Mouse (Mus musculus) embryo, embryonic 10 days (tissue): ENCODE results near the gene Erfe.

Experiments used
- DNase-seq: peaks from one replicate; pipeline ENCODE4 v3.0.0-alpha.2; 2015; ENCODE audit warnings: low spot score

Gene Erfe

DNA sequence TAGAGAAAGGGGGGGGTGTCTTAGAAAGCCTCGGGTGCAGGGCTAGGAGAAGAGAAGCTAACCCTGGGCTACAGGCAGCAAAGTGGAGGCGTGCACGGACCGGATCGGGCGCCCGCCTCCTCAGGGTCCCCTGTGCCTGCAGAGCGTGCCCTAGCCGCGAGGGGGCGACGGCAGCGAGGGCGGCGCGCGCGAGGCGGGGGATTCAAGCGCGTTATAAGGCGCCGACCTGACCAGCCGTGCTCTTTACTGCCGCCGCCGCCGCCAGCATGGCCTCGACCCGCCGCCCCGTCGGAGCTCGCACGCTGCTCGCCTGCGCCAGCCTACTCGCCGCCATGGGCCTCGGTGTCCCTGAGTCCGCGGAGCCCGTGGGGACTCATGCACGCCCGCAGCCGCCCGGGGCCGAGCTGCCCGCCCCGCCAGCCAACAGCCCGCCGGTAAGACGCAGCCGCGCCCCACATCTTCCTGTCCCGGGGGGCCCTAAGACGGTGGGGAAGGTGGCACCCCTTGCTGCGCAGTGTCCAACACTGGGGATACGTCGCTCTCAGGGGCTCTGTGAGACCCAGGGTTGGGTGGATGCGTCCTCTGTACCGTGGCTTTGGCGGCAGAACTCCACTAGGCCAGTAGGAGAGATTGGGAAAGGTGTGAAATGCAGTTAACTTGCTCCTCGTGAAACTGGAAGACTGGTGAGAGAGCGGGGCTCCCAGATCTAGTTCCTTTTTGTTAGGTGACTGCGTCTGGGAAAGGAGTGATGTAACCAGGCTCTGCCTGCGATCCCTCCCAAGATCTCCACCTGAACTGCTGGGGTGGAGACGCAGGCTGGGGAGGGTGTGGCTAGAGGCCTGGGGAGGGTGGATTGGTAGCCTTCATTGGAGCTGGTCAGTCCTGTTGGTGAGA lies at the start of gene Erfe:
Gene Erfe (plus strand): TSS at position 216 of the 894 bp plus-strand sequence.
- peak; percentile 89 for DNase-seq

DNA sequence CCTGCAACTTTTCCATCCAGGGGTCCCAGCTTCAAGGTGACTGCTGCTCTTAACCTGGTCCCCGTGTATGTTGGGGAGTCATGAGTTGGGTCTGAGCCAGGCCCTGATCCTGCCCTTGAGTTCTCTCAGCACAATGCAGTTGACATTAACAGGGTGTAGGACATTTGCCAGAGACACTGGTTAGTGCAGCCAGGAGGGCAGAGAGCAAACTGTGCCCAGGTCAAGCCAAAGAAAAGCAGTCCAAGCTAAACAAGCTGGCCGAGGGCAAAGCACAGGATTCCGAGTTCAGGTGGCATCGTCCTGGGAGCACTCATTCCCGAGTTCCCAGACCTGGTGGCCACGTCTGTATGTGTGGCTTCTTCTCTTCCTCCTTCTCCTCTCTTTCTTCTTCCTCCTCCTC lies 48.6 kb upstream of the Erfe start:
- no peak for DNase-seq

DNA sequence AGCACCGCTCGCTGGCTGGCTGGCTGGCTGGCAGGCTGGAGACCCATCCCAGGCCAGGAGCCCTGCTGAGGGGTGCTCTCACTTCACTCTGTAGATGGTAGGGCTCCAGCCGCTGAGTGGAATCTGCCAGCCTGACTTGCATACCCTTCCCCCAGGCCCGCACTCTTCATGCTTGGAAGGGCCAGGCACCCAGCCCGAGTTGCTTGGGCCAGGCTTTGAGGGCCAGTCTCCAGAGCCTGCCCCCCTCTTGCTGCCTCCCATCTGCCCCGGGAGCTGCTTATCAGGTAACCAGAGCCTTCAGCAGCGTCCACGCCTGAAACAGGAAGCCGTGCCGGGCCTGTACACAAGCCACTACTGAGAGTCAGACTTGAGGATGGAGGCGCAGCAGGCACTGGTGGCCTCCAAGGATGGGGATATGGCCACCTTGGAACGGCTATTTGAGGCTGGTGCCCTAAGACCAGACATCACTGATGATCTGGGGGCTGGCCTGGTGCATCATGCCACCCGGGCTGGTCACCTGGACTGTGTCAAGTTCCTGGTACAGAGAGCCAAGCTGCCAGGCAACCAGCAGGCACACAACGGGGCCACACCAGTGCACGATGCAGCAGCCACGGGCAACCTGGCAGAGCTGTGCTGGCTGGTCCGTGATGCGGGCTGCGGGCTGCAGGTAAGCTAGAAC lies 44.3 kb upstream of the Erfe start, which contains the start of gene Espnl:
Gene Espnl (plus strand): TSS at position 316 of the 679 bp plus-strand sequence.
- no peak for DNase-seq

DNA sequence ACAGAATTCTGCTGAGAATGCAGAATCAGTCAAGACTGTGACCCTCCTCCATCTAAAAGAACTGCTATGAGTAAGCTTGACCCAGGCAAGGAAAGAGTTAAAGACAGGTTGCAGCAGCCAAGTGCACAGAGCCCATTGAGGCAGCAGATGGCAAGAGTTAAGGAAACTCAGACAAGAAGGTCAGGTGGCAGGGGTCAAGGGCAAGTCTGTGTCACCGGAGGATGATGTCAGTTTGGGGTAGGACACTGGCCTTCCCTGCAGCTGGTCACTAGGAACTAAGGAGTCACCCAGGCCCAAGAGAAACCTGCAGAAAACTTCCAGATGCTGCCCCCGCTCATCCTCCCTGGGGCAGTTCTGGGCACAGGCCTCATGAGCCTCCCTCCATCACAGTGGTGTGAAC lies 41.6 kb upstream of the Erfe start:
- DNase-seq, result no peak

DNA sequence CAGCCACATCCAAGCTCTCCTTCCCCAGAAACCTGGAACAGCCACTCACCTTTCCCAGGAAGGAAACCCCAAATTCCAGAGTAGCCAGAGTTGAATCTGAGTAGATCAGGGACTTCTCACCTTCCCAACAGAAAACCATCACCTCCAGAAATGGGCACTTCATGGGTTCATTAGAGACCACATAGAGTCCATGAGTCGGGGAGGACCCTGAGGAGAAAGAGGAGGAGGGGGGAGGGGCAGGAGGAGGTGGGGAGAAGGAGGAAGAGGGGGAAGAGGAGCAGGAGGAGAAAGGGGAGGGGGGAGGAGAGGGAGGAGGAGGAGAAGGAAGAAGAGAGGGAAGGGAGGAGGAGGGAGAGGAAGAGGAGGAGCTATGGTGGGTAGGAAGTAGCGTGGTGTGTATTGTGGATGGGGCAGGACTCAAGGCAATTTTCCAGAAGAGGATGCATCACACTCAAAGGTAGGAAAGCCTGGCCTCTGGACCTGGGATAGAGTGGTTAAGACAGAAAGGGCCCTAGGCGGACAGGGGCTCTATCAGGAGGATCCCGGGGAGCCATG lies 40.7 kb upstream of the Erfe start:
- no peak for DNase-seq

DNA sequence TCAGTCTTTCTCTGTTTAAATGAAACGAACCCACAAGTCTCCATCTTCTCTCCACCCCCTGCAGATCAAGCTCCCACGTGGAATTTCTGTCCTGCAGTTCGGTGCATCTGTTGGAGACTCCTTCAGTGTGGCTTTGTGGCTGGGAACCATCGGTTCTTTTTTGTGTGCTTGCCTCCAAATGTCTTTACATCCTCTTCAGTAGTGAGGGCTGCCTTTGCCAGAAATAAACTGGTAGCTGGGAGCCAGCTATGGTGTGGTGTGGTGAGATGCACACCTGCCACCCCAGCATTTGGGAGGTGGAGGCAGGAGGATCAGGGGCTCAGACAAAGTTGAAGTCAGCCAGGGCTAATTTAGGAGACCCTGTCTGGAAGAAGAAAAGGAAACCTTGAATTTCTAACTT lies 34.1 kb upstream of the Erfe start:
- DNase-seq, result no peak

DNA sequence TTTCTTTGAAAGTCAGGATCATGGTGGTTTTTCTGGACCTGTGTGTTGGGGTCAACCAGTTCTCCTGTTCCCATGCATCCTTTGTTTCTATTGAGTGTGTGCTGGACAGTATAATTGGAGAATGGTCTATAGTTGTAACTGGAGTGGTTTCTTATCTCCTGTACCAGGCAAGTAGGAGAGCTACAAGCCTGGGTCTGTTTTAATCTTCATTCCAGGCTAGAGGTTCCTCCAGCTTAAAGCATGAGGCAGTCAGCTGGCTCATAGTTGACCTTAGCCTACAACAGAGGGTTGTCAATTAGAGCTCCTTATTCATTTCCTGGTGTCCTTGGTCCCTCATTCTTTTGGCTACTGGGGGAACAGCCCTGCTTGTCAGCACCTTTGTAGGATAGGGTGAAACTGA lies 32.6 kb upstream of the Erfe start:
- no peak for DNase-seq

DNA sequence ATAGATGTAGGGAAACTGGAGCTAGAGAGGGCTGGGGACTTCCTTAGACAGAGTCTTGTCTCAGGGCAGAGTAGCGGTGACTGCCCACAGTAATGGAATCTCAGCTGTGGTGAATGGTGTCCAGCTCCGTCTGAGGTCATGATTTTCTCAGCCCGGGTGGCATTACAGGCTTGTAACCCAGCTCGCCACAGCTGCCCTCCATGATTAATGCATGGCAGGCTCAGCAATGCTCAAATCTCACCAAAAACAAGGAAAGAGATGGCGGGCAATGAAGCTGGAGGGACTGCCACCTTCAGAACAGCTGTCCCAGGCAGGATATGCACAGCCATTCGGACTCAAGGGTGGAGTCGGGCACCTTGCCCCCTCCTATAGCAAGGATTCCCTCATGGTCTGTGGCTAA lies 28.9 kb upstream of the Erfe start:
- no peak for DNase-seq

DNA sequence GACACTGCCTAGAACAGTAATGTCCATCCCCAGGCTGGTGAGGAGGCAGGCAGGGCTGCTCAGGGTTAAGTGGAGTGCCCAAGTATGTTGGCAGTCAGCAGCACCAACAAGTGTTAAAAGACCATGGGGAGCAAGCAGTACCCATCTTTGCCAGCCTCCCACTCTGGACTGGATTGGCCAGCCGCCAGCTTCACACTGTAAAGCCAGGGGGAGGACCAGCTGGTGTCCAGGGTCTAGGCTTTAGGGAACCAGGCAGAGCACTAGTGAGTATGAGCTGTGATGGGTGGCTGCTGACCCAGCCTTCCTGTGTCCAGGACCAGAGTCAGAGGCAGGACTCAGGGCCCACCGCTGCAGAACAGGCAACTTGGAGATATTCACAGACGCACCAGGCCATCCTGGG lies 22.2 kb upstream of the Erfe start:
- no peak for DNase-seq

DNA sequence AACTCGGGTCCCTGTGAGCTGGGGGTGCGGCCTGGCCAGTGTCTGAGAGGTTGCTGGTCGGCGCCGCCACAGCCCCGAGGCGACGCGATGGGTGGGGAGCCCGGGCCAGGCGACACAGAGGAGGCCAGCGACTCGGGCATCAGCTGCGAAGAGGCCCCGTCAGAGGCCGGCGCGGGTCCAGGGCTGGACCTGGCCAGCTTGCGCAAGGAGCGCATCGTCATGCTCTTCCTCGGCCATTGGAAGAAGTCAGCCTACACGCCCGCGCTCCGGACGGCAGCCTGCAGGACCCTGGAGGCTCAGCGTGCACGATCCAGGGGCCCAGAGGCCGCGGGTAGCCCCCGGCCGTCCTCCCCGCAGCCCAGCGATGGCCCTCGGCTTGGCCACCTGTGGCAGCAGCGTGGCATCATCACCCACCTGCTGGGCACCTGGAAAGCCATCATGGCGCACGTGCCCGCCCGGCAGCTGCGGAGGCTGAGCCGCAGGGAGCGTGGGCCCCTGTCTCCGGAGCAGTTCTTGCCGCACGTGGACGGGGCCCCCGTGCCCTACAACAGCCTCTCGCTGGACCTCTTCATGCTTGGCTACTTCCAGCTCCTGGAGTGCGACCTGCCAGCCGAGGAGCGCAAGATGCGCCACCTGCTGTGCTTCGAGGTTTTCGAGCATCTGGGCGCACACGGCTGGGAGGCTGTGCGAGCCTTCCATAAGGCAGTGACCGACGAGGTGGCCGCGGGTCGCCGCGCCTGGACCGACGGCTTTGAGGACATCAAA lies 21.1 kb upstream of the Erfe start:
- DNase-seq, result peak; percentile 68

DNA sequence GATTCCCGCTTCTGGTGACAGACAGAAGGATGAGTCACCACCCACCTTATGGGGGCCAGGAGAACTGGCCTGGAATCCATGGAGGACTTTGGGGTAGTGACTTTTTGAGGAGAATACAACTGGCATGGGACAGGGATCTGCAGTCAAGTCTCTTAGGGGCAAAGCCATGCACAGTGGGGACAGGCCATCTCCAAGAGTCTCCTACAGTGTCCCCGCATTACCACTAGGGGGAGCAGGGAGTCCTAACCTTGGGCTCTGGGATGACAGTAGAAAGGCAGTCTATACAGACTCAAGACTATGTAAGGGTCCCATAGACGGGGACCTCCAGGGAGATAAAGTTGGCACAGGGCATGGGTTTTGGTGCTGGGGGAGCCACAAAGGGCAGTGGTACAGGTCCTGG lies 19.3 kb upstream of the Erfe start:
- DNase-seq, result peak; percentile 84

DNA sequence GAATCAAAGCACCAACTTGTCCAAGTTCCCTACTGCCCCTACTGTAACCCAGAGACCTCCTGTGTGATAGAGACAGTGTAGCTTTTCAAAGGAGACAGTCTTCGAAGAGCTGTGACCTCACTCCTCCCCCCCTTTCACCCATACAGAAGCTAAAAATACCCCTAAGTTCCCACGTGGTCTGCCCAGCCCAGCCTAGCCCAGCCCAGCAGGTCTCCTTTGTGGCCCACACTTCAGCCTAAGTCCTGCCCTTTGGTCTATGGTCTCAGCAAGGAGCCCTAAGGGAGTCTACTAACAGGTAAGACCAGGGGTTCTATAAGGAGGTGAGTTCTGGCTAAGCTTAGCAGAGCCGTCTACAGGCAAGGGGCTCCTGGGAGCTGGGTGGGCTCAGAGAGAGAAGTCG lies 15.4 kb upstream of the Erfe start, which contains the start of gene Klhl30:
Gene Klhl30 (plus strand): TSS at position 176 of the 400 bp plus-strand sequence.
- DNase-seq, result no peak

DNA sequence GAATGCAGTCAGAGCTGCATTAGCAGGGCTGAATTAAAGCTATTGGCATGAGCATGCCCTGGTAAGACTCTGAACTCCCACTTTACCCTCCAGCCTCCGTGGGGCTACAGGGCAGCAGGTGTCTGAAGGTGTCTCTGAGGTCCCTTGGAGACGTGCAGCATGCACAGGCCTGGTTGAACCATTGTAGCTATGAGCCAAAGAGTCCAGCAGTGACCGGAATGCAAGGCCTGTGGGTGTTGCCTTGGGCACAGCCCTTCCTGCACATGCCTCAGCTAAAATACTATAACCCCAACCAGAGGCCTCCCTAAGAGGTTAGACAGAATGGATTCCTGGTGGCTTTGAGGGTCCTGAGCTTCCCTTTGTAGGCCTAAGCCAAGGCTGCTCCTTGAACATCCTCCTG lies 15.0 kb upstream of the Erfe start:
- no peak for DNase-seq

DNA sequence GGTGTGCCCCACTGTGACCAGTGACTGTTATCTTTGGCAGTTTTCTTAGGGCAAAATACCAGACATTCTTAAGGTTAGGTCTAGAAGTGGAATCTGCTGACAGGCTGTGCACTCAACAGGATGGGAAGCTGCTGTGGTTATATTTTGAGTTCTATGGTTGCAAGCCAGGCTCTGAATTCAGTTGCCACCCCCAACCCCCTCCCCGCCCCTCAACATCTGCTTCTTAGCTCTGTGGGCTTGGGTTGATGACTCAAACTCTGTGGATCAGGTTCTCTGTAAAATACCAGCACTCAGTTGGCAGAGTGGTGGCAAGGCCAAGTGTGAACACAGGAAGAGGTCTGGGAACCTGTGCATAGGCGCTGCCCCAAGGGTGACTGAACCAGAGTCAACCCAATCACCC lies 14.0 kb upstream of the Erfe start:
- DNase-seq, result no peak

DNA sequence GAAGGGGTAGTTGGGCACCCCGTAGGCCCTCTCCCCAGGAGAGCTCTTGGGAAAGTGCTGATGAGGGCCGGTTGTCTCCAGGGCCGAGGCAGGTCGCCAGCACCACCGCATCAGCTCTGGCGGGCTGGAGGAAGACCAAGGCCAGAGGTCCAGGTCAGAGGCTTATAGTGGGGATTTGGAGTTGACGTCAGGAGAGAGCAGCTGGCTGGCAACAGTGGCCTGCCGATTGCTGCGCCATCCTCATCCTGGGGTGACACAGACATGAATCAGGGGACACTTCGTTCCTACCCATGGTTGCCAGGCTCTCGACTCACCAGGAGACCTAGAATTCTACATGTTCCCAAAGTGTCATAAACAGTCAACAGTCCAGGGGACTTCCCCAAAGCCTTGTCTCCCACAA lies 10.1 kb upstream of the Erfe start:
- DNase-seq, result no peak

DNA sequence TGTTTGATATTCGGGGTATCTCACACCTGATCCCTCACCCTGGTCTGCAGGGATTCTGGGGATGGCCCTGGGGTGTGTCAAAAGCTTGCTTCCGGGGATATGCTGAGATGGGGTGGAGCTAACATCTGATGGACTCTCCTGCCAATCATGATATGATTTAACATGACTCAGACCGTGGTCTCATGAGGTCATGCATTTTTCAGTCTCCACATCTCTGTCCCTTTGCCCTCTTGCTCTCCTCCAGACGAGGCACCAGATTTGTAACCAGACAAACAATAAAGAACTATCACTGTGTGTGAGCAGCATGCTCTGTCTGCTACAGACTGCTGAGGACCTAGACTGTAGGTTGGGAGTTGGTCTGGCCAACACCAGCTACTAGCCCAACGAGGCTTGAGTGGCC lies 4.1 kb upstream of the Erfe start:
- no peak for DNase-seq

DNA sequence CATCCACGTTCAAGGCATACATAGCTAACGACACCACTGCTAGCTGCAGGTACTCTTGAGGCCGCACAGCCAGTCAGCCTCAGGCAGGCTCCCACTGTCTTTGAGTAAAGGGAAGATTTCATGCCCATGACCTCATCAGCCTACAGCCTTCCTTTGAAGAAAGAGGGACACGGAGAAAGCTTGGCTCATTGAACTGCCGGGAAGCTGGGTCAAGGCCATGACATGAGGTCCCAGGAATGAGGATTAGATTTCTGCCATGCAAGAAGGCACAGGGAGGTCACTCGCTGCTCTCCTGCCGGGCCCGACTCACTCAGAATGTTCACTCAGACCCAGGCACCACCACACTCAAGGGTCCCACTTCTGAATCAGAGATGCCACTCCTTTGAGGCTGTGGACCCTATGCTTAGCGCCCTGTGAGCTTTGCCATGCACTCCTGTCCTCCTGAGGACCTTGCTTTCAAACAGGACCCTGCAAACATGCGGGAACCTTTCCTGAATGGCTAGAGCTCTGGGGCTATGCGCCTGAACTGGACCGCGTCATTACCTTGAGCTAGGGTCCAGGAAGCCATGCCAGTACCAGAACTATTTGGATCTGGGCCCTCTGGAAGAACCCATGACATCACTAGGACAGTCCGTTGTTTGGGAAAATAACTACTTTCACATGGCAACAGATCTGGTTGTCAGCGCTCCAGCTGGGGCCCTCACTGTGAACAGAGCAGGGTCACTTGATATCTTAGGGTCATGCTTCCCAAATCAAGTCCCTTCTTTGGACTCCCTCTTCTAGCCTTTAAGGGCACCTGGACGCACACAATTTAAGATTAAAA lies 1.2 kb upstream of the Erfe start:
- no peak for DNase-seq

DNA sequence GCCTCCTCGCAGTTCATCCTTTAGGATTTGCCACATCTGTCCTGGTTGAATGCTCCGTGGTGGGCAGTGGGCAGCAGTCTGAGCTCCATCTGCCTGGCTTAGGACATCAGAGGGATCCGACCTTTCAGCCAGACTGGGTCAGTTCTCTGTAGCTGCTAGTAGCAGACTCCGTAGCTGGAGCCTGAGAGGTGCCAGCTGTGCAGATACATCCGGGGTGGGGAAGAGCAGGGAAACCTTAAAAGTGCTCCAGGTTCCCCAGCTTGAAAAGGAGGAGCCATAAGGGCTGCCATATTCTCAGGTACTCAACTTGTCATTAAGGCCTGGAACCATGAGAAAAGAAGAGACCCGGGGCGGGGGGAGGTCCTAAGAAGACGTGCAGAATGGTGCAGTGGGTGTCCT lies 415 bp upstream of the Erfe start:
- no peak for DNase-seq

DNA sequence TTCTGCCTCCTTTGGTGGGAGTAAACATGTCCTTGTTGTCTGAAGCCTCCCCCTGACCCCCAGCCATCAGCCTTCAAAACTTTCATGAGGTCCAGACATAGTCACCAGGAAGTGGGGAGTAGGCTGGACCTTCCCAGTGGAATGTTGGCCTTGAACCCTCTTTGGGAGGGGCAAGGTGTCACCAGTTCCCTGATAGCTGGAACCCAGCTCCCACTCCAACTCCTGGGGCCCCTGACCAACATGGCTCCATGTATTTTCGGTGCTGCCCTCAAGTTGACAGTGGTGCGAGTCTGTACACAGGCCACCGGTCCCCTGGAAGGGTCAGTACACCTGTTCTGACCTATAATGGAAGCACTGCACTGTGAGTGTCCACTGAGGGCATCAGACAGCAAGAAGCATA lies 1.1 kb downstream of the Erfe start:
- DNase-seq, result no peak

DNA sequence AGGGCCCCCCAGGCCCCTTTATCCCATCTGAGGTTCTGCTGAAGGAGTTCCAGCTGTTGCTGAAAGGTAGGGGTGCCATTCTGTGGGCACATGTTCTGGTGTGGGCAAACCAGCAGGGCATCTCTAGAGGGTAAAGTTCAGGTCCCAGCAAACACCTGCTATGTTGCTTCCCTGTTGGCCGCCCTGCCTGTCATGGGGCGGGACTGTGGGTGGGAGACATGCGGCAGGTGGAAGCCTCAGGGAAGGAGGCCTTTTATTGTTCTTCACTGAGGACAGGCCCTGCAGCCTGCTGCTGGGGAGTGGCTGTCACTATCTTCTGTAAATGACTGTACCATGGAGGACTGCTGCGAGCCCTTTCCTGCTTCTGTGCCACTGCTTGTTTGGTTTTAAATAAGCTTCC lies 3.2 kb downstream of the Erfe start:
- DNase-seq, result no peak

DNA sequence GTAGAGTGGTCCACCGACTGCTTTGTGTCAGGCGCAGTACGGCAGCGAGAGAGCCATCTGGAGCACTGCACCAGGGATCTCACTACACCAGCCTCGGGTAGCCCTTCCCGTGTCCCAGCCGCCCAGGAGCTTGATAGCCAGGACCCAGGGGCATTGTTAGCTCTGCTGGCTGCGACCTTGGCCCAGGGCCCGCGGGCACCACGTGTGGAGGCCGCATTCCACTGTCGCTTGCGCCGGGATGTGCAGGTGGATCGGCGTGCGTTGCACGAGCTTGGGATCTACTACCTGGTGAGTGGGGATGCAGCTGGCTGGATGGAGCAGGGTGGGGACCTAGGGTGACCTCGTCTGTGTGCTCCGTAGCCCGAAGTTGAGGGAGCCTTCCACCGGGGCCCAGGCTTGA lies 3.8 kb downstream of the Erfe start:
- no peak for DNase-seq
